Mouse (Mus musculus) kidney, adult 18-20 months (tissue): ENCODE results near the gene Six5.

ENCODE experiments used
- DNase-seq: peaks from one replicate; pipeline ENCODE4 v3.0.0; 2021

Six5 gene

DNA sequence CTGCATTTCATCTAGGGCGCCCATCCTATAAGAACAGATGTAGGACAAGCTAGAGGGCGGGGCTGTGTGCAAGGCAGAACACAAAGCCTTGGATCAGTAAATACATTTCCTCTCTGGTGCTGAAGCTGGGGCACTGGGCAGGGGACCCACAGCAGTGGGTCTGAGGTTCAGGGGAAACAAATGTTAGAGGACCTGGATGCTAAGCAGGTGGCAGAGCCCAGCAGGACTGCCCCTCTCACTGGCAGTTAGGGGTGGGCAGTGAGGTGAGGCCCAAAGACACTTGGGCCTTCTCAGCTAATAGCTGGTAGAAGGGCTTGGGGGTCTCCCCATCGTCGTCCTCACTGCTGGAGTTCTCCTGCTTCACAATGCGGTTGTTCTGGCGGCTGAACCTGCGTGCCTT, 4.4 kb downstream of the Six5 start:
- no peak for DNase-seq

DNA sequence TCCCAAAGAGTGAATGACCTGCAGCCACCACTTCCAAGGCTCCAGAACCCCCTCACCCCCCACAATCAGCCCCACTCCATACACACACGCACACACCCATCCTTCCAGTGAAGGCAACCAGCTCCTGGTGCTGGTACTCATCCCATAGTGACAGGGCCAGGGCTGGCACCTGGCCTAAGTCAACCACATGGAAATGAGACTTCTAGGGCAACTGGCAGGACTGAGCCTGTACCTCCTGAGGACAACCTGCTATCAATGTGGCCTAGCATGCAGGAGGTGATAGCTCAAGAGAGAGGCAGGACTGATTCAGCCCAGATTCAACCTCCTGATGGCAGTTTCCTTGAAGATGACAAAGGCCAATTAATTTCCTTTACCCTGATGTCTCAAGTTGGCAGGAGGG, 5.9 kb downstream of the Six5 start:
- DNase-seq, result no peak

DNA sequence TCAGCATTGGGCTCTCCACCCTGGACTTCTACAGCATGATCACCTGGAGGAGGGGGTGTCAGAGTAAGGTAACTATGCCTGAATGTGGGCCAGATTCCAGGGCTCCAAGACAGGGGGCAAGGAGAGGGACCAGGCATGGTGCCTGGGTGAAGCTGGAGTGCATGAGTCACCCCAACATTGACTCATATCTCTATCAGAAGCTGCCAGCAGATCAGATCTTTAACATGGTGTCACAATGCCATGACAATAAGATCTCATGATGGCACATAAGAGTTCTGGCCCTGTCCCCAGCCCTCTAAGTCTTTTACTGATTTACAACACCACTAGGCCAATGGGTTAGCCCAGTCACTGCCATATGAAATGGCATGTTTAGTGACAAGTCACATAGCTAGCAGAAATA, 9.3 kb downstream of the Six5 start:
- DNase-seq, result no peak

DNA sequence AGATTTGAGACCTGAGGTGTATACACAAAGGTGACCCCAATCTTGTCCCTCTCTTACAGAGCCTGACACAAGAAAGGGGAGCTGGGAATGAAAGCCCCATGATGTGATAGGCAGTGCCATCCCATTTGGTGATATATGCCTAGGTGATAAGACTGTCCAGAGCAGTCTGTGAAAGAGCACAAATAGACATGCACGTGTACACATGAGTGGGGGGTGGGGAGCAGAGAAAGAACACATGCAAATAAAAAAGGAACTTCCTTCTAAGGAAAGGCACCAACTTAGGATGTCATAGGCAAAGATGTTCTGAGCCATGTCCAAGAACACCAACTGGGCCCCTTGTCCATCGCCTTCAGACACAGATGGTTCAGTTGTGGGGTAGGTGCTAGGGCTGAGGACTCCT, 10.1 kb downstream of the Six5 start:
- DNase-seq, result no peak

DNA sequence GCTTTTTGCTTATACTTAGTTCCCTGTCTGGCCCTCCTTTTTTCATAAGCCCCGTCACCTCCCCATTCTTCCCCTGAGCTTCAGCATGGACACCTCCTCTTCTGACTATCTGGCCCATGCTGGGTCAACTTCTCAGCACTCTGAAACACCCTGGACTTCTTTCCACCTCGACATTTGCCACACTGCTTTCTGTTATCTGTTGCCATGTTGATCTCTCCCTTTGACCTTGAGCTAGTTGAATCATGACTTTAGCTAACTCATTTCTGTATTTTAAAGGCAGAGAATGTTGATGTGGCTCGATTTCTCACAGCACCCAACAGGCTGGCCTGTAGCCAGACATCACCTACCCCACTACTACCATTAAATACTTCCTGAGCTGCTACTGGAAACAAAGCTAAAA, 13.0 kb downstream of the Six5 start:
- no peak for DNase-seq

DNA sequence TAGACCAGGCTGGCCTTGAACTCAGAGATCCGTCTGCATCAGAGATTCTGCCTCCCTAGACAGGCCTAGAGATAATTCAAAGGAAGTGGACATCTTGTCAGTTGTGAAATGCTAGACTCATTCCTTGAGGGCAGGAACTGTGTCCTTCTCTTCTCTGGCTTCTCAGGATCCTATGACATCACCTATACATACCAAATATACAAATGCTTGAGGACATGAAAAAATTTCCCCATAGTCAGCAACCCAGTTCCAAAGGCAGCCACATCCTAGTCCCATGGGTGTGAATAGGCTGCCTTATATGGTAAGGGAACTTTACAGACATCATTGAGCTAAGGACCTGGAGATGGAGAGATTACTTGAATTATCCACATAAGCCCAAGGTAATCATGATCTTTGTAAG, 15.2 kb downstream of the Six5 start:
- DNase-seq, result no peak

DNA sequence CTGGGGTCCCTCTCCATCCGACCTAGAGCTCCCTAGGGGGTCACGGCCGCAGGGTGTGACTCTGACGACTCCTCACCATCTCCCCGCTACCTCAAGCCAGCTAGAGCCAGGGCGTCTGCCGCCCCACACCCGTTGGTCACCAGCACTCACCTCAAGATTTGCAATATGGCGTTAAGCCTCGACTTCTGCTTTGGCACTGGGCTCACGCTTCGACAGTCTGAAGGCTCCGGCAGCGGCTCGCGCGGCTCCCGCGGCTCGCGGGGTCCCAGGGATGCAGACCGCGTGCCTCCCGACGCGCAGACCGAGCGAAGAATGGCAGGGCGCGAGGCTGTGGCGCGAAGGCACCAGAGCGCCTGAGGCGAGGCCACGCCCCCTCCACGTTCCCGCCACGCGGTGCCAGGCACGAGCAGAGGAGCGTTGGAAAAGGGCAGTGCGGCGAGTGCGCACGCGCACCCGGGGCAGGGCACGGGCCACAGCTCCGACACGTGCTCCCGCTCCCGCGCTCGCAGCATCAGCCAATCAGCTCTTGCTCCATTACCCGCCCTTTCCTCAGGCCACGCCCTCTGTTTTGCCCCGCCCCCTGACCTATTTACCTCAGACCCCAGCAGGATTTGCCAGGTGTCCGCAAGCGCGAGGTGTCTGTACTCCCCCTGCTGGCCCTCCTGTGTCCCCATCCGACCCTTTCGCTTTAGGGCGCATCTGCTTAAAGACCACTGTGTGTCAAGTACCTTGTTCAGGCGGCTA, 23.8 kb downstream of the Six5 start, which contains the start of gene Gm4969:
Gm4969 (minus strand) TSS at position 341 of the 744 bp plus-strand sequence.
- peak; percentile 53 for DNase-seq

DNA sequence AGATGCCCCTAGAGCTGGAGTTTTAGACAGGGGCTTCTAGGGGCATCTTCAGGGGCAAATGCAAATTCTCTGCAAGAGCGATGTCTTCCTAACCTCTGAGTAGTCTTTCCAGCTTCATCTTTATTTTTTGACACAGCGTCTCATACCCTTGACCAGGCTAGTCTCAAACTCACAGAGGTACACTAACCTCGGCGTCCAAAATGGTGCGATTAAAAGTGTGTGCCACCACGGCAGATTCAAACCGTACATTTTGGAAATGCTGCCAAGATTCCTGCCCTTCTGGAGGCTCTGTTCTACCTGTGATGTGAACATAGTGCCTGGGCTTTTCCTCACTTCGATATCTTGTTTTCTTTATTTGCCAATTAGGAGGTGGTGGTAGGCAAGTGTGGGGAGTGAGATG, 24.7 kb downstream of the Six5 start:
- DNase-seq, result no peak

DNA sequence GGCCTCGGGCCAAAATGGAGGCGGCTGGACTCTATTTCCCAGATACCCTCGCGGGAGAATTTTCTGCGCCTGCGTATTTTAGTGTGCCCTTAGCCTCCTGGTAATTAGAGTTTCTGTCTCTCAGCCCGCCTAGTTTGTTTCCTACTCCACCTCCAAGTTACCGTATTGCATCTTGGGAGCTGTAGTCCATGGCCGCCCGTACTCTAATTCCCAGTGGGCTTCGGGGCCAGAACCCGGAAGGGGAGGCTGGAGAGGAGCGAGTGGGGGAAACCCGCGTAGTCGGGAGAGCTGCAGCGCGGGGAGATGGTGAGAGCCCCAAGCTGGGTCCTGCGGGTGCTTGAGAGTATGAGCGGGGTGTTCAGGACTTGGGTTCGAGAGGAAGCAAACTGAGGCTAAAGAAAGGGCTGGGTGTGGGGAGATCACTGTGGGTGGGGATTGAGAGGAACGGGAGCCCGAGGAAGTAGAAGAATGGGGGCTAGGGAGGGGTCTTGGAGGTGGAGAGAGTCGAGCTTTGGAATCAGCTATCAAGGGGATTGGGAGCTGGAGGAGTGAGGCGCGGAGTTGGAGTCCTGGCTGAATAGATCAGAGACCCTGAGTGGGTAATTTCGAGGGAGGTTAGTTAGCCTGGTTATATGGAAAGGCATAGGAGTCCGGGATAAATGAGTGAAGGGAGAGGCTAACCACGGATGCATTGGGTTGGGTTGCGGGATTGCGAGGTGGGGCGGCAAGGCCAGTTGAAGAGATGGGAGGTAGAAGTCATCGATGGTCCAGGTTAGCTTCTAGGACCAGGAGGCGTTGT, 25.4 kb downstream of the Six5 start, which contains the start of gene Fbxo46:
Fbxo46 (plus strand) TSS at position 229 of the 799 bp plus-strand sequence.
- peak; percentile 91 for DNase-seq

DNA sequence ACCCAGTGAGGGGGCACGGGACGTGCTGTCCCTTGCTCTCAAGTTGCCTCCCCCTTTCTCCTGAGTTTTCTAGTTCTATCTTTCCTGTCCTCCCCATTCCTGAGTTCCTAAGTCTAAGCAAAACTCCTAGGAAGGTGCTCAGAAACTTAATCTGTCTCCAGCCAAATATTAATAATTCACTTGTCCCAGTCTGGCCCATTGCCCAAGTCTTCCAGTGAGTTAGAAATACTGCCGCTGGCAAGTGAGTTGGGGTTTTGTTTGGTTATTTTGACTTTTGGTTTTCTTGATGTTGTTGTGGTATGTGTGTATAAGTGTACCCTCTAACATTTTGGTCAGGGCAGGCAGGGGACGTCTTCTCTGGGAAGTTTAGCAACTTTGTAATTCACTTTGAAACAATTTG, 27.3 kb downstream of the Six5 start:
- peak; percentile 43 for DNase-seq

DNA sequence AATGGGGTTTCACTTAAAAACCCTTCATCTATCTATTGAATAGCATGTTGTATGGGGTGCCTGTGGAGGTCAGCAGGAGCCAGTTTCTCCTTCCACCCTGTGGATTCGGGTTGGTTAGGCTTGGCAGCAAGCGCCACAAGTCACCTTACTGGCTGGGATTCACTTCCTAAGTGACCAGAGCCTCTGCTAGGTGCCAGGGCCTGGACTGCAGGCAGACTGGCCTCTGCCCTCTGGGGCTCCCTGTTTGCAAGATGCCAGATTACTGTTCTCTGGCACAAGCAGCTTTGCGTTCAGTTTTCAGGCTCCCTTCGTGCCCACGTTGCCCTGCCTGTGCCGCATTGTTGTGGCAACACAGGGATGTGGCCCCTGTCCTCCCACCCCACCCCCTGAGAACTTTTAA, 30.3 kb downstream of the Six5 start:
- DNase-seq, result peak; percentile 31

DNA sequence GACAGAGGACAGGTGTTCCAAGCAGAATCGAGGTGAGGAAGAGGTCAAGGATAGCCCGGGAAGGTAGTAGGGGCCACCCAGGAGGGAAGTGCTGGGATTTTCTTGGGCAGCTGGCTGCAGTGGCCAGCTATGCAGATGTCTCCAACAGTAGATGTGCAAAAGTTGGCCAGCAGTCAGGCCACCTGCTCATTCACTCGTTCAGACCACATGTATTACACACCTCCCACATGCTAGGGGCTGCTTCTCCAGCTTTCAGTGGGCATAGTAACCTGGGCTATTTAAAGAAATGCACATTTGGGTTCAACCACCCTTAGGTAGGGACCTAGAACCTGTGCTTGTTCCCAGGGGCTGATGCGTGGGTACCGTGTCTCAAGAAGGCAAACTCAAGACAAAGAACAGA, 33.4 kb downstream of the Six5 start:
- DNase-seq, result no peak

DNA sequence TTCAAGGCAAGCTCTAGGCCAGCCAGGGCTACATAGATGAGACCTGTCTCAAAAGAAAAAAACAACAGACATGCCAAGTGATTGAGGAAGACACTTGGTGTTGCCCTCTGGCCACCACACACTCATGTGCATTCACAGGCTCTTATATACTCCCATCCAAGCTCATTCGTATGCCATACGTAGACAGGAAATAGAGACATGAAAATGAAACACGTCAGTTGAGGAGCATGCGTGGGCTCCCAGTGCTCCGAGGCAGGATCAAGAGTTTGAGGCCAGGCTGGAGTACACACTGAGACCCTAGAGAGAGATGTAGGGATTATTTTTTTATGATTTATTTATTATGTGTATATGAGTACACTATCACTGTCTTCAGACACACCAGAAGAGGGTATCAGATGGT, 35.0 kb downstream of the Six5 start:
- no peak for DNase-seq

DNA sequence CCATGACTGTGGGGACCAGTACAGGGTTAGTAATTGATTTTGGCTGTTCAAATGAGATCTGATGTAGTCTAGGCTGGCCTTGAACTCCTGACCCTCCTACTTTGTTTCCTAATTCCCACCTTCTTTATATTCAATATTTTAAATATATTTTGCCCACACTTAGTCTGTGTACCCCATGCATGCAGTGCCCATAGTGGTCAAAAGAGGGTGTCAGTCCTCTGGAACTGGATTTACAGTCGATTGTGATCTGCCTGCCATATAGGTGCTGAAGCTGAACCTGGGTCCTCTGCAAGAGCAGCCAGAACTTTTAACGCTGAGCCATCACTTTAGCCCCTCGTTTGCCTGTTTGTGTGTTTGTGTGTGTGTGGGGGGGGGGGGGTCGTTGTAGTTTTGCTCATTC, 36.3 kb downstream of the Six5 start:
- no peak for DNase-seq

DNA sequence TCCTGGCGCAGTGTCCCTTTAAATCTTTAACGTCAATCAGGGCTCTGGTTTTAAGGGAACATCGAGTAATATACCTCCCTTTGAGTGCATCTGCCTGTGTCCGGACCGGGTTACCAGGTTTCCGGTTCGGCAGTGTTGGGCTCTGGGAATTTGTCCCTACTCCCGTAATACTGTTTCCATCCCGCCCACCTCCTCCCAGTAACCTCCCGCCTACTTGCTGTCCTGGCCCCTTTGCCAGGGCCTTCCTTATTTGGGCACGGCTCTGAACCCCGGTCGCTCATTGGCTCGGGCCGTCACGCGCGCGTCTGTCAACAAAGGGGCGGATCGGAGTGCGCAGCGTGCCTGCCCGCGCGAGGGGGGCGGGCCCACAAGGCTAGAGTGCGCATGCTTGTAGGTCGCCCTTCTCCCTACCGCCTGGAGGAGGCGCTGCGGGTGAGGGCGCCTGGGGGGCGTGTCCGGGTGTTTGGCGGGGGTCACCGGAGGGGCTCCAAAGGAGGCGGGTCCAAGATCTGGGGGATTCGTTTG, 37.0 kb downstream of the Six5 start:
- peak; percentile 95 for DNase-seq

DNA sequence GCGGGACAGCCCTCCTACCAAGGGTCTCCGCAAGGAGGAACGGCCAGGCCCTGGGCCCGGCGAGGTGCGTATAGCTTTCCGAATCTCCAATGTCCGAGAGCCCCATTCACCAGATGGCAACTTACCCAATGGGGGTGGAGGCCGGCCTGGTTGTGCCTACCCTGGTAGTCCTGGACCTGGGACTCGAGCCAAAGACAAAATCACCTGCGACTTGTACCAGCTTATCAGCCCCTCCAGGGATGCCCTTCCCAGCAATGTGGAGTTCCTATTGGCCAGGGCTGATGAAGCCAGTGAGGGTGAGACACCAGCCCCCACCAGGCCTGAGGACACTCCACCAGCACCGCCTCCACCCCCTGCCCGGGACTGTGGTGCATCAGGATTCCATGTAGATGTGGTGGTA, 41.8 kb downstream of the Six5 start:
- DNase-seq, result no peak

DNA sequence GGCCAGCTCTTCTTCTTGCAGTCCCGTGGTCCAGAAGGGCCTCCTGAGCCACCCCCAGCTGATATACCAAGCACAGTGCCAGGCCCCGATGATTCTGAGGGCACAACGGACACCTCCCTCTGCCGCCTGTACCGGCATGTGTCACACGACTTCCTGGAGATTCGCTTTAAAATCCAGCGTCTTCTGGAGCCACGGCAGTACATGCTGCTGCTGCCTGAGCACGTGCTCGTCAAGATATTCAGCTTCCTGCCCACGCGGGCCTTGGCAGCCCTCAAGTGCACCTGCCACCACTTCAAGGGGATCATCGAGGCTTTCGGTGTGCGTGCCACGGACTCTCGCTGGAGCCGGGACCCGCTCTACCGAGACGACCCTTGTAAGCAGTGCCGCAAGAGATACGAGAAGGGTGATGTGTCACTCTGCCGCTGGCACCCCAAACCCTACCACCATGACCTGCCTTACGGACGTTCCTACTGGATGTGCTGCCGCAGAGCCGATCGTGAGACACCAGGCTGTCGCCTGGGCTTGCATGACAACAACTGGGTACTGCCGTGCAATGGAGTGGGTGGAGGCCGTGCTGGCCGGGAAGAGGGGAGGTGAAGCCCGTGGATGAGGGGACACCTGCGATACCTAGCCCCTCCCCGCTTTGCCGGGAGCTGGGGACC, 42.4 kb downstream of the Six5 start:
- no peak for DNase-seq

DNA sequence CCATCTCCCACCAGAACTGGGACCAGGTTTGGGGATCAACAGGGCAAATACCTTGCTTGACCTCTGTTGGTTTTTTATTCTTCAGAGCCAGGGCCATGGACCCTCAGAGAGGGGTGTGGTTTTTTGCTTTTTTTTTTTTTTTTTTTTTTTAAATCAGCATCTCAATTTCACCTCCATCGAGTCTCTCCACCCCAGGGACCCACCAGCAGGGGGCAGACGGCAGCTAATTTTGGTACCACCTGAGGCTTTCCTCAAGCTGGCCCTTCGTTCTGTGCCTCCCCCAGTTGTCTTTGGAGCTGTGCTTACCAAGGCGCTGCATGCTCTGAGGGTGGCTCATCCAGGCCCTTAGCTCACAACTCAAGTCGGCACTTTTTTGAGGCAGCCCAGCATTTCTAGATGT, 43.0 kb downstream of the Six5 start:
- DNase-seq, result peak; percentile 58

DNA sequence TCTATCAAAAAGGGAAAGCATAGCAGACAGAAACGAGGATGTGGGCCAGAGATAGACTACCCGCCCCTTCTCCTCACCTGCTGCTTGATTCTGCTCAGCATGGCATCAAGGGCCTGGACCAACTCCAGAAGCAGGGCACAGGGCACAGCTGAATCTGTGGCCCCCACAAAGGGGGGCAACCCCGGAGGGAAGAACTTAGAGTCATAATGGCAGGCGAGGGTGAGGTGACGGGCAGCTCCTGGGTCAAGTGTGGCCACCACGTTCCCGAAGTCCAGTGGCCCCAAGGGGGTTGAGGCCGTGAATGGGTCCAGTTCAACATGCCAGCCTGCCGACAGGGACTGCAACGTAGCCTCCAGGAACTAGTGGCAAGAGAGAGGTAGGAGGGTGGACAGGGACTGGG, 52.4 kb downstream of the Six5 start:
- DNase-seq, result no peak

DNA sequence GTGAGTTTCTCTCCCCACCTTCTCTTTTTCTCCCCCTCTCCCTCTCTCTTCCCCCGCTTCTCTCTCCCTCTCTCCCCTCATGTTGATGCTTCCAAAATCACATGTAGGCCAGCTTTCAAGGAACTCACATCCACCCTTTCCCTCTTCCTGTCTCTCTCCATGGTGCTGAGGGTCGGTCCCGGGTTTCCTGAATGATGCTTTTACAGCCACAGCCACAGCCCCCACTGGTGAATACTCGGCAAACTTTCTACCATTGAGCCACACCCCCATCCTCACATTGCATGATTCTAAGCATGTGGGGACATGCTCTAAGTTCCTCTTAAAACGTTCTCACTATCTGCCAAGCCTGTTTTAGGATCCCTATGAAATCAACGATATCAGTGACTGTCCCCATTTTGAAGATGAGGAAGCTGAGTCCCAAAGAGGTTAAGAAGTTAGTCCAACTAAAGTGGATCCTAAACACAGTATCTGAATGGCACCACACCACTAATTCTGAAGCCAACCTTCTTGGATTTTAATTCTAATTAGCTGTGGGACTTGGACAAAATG, 53.2 kb downstream of the Six5 start:
- no peak for DNase-seq
